Mouse (Mus musculus): ENCODE measurements around the gene Sdcbp2. TPM values are rescaled to one million over a fixed set of nuclear protein-coding genes. Genes with fewer than 3 reads are reported as not detected.

The Sdcbp2 gene
- 2.4 and 2.8 TPM in 2 replicates for polyA plus RNA-seq (2012; rRNA removed)

DNA sequence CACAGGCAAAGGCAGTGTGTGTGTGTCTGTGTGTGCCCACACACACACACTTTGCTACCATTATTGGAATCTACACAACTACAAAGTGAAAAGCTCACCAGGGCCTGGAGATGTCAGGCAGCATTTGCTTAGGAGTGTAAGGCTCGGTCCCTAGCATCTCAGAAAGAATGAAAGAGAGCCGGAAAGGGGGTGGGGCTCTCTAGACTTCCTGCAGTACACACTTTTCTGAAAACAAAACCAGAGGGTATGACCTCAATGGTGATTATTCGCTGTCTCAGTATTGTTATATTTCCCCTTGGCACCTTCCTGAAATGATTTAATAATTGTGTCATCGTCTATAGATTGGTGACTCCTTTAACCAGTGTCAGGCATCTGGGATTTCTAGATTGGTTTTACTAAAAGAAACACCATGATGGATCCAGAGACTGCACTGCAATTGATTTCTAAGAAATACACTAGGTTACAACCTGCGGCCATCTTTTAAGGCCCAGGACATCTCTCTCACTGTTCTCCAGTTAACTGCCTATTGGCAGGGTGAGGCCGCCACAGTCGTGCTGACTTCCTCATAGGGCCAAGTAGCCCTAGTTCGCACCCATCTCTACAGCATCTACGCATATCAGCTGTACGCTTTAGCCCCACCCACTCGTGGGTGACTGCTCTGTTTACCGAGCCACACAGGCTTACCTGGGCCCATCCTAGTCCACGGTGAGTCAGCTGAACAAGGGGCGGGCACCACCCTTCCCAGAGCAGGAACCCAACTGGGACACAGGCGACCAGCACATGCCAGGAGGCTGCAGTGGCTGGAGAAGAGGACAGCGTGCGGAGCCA is at the start of gene Sdcbp2:
Gene Sdcbp2 (plus strand): TSS at position 750 of the 828 bp plus-strand sequence.

DNA sequence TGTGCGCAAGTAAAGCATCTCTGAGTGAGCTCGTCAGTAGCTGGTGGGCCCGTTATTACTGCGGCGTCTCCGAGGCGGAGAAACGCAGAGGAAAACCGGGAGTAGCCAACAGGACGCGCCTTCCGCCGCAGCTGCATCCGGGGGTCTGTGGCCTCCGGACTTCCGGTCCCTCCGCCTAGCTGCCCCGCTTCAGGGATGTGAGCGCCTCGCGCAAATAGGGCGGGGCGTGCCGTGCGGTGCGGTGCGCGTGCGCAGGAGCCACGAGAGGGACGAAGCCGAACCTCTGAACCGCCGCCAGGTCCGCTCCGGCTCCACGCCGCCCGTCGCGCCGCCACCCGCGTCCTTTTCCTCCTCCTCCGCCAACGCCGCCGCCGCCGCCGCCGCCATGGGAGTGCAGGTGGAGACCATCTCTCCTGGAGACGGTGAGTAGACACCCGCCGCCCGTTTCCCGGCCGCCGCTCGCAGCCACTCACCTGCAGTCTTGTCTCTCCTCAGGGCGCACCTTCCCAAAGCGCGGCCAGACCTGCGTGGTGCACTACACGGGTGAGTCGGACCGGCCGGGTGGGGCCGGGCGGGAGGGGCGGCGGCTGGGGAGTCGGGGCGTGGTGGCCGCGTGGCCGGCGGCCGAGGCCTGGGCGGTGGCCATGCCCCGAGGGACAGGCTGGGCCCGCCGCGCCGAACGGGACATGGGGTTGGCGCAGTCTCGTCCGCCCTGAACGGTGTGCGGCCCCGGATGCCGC is 29.9 kb upstream of the Sdcbp2 start, which contains the start of gene Fkbp1a:
Gene Fkbp1a (plus strand): TSS at position 161 of the 740 bp plus-strand sequence.

DNA sequence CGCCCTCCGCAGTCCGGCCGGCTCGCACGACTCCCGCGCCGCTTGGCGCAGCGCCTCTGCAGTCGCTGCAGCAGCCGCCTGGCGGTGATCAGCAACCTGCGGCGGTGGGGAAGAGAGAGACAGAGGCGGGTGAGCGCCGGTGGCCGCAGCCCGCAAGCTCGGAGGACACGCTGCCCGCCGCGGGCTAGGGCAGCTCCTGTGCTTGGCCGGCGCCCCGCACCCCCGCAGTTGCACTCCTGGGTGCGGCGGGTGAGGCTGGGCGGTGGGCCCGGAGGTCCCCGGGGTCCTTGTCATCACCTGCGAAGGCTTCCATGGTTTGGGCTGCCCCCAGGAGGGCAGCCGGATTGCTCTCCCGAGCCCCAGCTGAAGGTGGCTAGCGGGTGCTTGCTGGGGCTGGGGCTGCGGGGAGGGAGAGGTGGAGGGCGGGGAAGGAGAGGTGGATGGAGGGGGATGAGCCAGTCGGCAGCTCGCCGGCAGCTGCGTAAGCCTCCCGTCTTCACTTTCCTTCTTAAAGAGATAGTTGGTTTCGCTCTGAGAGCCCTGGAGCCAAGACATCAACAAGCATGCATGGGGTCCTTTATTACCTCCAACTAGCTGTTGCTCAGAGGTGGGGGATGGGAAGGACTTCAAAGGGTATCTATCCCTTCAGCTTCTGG is 59.9 kb downstream of the Sdcbp2 start, which contains the start of gene Snph:
Gene Snph (minus strand): TSS at position 435 of the 656 bp plus-strand sequence.

Other genes starting within 250 kb of the Sdcbp2 start
- not detected in 2 replicates for gene 4921509C19Rik, start 96.5 kb upstream of the Sdcbp2 start, polyA plus RNA-seq (2012; rRNA removed)
- 45.3 and 62.2 TPM in 2 replicates for gene Nsfl1c, start 78.4 kb upstream of the Sdcbp2 start, polyA plus RNA-seq (2012; rRNA removed)
- 80.3 and 107 TPM in 2 replicates for gene Fkbp1a, start 30.1 kb upstream of the Sdcbp2 start, polyA plus RNA-seq (2012; rRNA removed)
- gene Snph, start 60.0 kb downstream of the Sdcbp2 start, polyA plus RNA-seq (2012; rRNA removed): 7.0 and 7.3 TPM in 2 replicates
- not detected in 2 replicates for gene Rad21l, start 95.9 kb downstream of the Sdcbp2 start, polyA plus RNA-seq (2012; rRNA removed)
- gene Tmem74b, start 129.4 kb downstream of the Sdcbp2 start, polyA plus RNA-seq (2012; rRNA removed): 1.2 and 1.4 TPM in 2 replicates
- gene Psmf1, start 171.6 kb downstream of the Sdcbp2 start, polyA plus RNA-seq (2012; rRNA removed): 45.6 and 60.4 TPM in 2 replicates